8 mouse cellular contexts compared by ENCODE assay signal in the genomic region with DNA sequence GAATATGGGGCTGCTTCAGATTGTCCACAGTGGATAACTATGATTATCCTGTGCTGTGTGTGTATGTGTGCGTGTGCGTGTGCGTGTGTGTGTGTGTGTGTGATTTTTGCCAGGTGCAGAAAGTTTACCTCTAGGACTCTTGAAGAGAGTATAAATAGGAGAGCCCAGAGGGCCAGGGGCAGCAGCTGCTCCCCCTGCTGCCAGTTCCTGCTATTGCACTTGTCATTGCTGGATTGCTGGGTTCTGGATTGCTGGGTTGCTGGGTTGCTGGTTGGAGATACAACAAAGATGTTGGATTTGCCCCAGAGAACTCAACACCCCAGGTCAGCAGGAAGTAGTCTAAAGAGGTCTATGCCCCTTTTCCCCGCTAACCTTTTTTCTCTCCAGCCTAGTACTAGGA. TPM values are rescaled to one million over a fixed set of nuclear protein-coding genes. Genes with fewer than 3 reads are reported as not detected.
A peak's percentile ranks its signal among the peaks of the same experiment; 100 is the strongest.
DNase-seq lines count a peak whose midpoint lies in the region; ATAC-seq and TF ChIP-seq lines count a peak whose summit lies in the region.

No protein-coding gene starts in this region.

- intact Hi-C loops in heart, postnatal 25 days (cut with DNase I) = loop anchor here (5.0 kb wide), 1 partner anchor 81 kb away; no protein-coding TSS in a partner anchor

- no peak overlapping the region for H3K4me3 ChIP-seq in heart, postnatal 0 days (ENCODE audit: low read depth, low read length)

- no peak for TF ChIP-seq EP300 in heart, postnatal 0 days (IDR thresholded peaks at IDR 0.05; ENCODE audit: low read depth)

- H3K9me3 ChIP-seq in heart, postnatal 0 days (replicated peaks; ENCODE audit: control insufficient read depth, low read length) = no peaks in the 10 kb centered on the region

- H3K9ac ChIP-seq in heart, postnatal 0 days (replicated peaks; ENCODE audit: low read depth, low read length) = no peak overlapping the region

- no peak for DNase-seq in heart, postnatal 0 days (ENCODE audit: low spot score)
- DNase-seq in heart, postnatal 25 days (ENCODE audit: low spot score) = no peak
- peak; percentile 40 for DNase-seq in right cerebral cortex, postnatal 14 days
- DNase-seq in right cerebral cortex, postnatal 10 days (ENCODE audit: low spot score in 2 of 2) = no peak
- DNase-seq in cerebellum, postnatal 14 days = peak; percentile 66 to 67
- DNase-seq in lung, adult 18-20 months = peak; percentile 57 to 65
- peak; percentile 17 to 48 for DNase-seq in spleen, postnatal 14 days (ENCODE audit: low spot score in 2 of 2)

- 76% methylated on average over 4 of the region's 4 CpGs for WGBS in heart, postnatal 0 days

- H3K36me3 ChIP-seq in heart, postnatal 0 days (replicated peaks; ENCODE audit: control insufficient read depth, insufficient read depth, low read length) = 0 out of 2 replicates have a peak, but pooled peaks cover 4% of the 10 kb centered on the region

- H3K27ac ChIP-seq in heart, postnatal 0 days (ENCODE audit: low read depth) = no peak overlapping the region

- no peak for ATAC-seq in heart, postnatal 0 days (ENCODE audit: insufficient read depth, low read depth)
- no peak for ATAC-seq in inflammation-experienced regulatory T-cells, adult 6 months

- H3K4me2 ChIP-seq in heart, postnatal 0 days (ENCODE audit: low read depth, low read length) = no peak overlapping the region

- no peaks in the 10 kb centered on the region for H3K27me3 ChIP-seq in heart, postnatal 0 days (ENCODE audit: control insufficient read depth, insufficient read depth, low read length)

- H3K4me1 ChIP-seq in heart, postnatal 0 days (ENCODE audit: control insufficient read depth, insufficient read depth) = no peaks in the 10 kb centered on the region; the same call in none of the 2 replicates

- peak; percentile 54 for TF ChIP-seq CTCF in heart, postnatal 0 days (IDR thresholded peaks at IDR 0.05; ENCODE audit: low read depth)

RNA-seq across cellular contexts. Expression of gene Tom1l2, which starts 14.4 kb away (rescaled TPM):
- 56.8 and 77.3 TPM in 2 replicates for total RNA-seq in heart, postnatal 0 days (2014; rRNA removed; ENCODE audit: low replicate concordance)
- 30.5 and 31.3 TPM in 2 replicates for polyA plus RNA-seq in heart, postnatal 0 days (2015; fragmentation: Nextera tagmentation; extraction: Ambion mirVana)
- 100 to 1,000 TPM in 1 of 2 experiments, 10 to 100 TPM in 1; 98.9 to 110 TPM for total RNA-seq in heart, postnatal 25 days (2021)
- polyA plus RNA-seq in inflammation-experienced regulatory T-cells, adult 6 months (2017; shearing (Covaris generic)) = 10 to 100 TPM in 2 of 3 experiments, 1 to 10 TPM in 1; 8.9 to 34.5 (median 24.4) TPM

RNA-seq across cellular contexts. Expression of gene Drc3, which starts 14.8 kb away (rescaled TPM):
- 2.0 and 2.9 TPM in 2 replicates for total RNA-seq in heart, postnatal 0 days (2014; rRNA removed; ENCODE audit: low replicate concordance)
- polyA plus RNA-seq in heart, postnatal 0 days (2015; fragmentation: Nextera tagmentation; extraction: Ambion mirVana) = 2.1 and 2.9 TPM in 2 replicates
- 1 to 10 TPM; 2.1 TPM for total RNA-seq in heart, postnatal 25 days (2021)
- under 1 TPM; 0.25 to 0.87 (median 0.42) TPM for polyA plus RNA-seq in inflammation-experienced regulatory T-cells, adult 6 months (2017; shearing (Covaris generic))

Comparison
In these comparisons a context has a peak if more than half of its experiments do, and no peak if none do; other contexts are left out.
1. DNase-seq: peak in right cerebral cortex, postnatal 14 days (single experiment), cerebellum, postnatal 14 days (2 of 2), lung, adult 18-20 months (2 of 2) and spleen, postnatal 14 days (2 of 2); none in heart, postnatal 0 days (single experiment), heart, postnatal 25 days (single experiment) and right cerebral cortex, postnatal 10 days (0 of 2).